Mouse (Mus musculus): ENCODE measurements around the gene Mdm2. TPM values are rescaled to one million over a fixed set of nuclear protein-coding genes. Genes with fewer than 3 reads are reported as not detected.

Gene Mdm2
- polyA plus RNA-seq, 1 experiment from 2014 or later, result 52.5 TPM

DNA sequence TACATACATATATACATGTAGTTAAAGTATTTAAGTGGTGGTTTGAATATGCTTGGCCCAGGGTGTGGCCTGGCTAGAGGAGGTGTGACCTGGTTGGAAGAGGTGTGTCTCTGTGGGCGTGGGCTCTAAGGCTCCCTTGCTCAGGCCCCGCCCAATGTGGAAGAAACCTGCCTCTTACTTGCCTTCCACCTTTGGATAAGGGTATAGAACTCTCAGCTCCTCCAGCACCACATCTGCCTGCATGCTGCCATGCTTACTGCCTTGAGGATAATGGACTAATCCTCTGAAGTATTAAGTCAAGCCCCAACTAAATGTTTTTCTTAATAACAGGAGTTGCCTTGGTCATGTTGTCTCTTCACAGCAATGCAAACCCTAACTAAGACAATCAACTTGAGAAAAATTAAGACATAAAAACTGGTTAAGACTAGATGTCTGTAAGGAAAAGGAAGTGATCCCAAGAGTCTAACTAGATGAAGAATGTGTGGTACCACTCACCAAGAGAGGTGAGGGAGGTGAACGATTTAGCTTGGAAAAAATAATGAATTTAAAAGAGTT lies 12.9 kb downstream of the Mdm2 start:
- Histone ChIP-seq H3K27me3 (no peaks in the 10 kb centered on the region), H3K36me3 (peaks cover 88% of the 10 kb centered on the region), H3K4me1 (replicated peaks) (no peaks in the 10 kb centered on the region), H3K9me3 (no peaks in the 10 kb centered on the region), H3K9ac (no peak overlapping the region), H3K4me3 (no peak overlapping the region), H3K4me2 (no peak overlapping the region), H3K27ac (replicated peaks) (no peak overlapping the region)
- WGBS, result 91% methylated on average over 3 of the region's 3 CpGs
- no peak for ATAC-seq (ENCODE audit: low FRiP score, low read depth)

DNA sequence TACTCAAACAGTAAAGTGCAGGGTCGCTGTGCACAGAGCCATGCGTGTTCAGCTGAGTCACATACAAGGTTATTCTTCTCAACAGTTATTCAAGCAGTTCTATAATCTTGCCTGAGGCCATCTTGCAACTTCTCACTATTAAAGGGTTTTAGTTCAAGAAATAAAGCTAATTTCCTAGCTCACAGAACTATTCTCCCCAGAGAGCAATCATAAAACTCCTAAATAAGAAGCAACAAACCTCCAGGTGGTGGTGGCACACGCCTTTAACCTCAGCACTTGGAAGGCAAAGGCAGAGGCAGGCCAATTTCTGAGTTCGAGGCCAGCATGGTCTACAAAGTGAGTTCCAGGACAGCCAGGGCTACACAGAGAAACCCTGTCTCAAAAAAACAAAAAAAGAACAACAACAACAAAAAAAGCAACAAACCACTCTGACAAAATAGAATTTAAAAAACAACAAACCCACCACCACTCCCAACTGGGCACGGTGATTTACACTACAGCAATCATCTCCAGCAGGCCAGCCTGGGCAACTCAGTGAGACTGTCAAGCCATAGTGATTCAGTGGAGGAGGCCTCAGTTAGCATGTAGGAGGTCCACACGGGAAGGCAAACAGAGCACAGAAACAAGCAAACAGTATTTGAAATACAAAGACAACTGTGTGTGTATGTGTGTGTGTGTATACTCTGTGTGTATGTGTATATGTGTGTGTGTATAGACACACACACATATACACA lies 13.6 kb downstream of the Mdm2 start:
- no peaks in the 10 kb centered on the region for H3K9me3 ChIP-seq
- no peak for ATAC-seq (ENCODE audit: low FRiP score, low read depth)
- H3K4me2 ChIP-seq, result no peak overlapping the region
- no peaks in the 10 kb centered on the region for H3K4me1 ChIP-seq (replicated peaks)
- WGBS, result 93% methylated on average over 6 of the region's 6 CpGs
- H3K4me3 ChIP-seq, result no peak overlapping the region
- peaks cover 90% of the 10 kb centered on the region for H3K36me3 ChIP-seq
- H3K27me3 ChIP-seq, result no peaks in the 10 kb centered on the region
- no peak overlapping the region for H3K27ac ChIP-seq (replicated peaks)
- no peak overlapping the region for H3K9ac ChIP-seq

DNA sequence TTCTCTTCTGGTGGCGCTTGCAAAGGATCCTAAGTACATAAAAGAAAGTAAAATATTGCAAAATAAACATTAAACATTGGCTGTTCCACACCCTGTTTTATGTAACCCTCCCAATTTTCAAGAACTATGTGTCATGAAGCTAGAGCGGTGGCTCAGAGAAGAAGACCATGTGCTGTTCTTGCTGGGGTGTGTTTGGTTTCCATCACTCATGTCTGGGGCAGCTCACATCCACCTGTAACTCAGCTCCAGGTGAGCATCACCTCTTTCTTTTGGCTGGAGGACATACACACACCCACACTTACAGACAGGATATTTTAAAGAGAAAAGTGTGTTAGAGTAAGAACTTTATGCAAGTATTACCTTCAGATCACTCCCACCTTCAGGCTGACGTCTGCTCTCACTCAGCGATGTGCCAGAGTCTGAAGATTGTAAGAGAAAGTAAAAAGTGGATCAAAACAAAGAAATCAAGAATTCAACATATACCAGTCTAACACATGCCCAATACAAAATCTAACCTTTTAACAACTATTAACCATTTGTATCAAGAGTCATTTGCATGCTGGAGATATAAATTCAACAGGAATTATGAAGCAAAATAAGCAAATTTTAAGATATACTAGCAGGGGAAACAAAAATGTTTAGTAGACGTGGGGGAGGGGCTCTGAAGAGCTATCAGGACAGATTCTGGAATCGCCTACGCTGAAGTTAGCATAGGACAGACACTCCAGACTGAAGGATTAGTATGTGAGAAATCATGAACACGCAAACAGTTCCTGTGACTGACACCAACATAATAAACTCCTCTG lies 14.3 kb downstream of the Mdm2 start:
- Histone ChIP-seq H3K36me3 (peaks cover 90% of the 10 kb centered on the region), H3K9me3 (no peaks in the 10 kb centered on the region), H3K27me3 (no peaks in the 10 kb centered on the region), H3K27ac (replicated peaks) (no peak overlapping the region), H3K4me1 (replicated peaks) (no peaks in the 10 kb centered on the region), H3K4me2 (no peak overlapping the region), H3K9ac (no peak overlapping the region), H3K4me3 (no peak overlapping the region)
- whole genome bisulfite sequencing, result 95% methylated on average over 8 of the region's 8 CpGs
- no peak for ATAC-seq (ENCODE audit: low FRiP score, low read depth)

DNA sequence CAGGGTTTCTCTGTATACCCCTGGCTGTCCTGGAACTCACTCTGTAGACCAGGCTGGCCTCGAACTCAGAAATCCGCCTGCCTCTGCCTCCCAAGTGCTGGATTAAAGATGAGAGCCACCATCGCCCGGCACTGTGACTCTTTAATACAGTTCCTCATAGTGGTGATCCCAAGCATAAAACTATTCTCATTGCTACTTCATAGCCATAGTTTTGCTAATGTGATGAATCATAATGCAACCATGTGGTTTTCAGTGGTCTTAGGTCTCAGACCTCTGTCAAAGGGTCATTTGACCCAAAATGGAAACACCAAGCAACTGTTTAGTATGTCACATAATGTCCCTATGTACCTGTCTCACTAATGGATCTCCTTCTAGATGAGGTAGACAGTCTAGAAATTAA lies 15.0 kb downstream of the Mdm2 start:
- Histone ChIP-seq H3K4me1 (replicated peaks) (no peaks in the 10 kb centered on the region), H3K9ac (no peak overlapping the region), H3K9me3 (no peaks in the 10 kb centered on the region), H3K27me3 (no peaks in the 10 kb centered on the region), H3K4me2 (no peak overlapping the region), H3K27ac (replicated peaks) (no peak overlapping the region), H3K4me3 (no peak overlapping the region), H3K36me3 (peaks cover 91% of the 10 kb centered on the region)
- WGBS, result 95% methylated on average over 4 of the region's 4 CpGs
- no peak for ATAC-seq (ENCODE audit: low FRiP score, low read depth)

GRCm38 (mm10) chr10:117695027-117695426 lies 15.5 kb downstream of the Mdm2 start:
- H3K27me3 ChIP-seq, result no peaks in the 10 kb centered on the region
- H3K4me1 ChIP-seq (replicated peaks), result no peaks in the 10 kb centered on the region
- no peak overlapping the region for H3K4me2 ChIP-seq
- no peaks in the 10 kb centered on the region for H3K9me3 ChIP-seq
- WGBS, result 95% methylated on average over 4 of the region's 4 CpGs
- H3K9ac ChIP-seq, result no peak overlapping the region
- ATAC-seq (ENCODE audit: low FRiP score, low read depth), result no peak
- peaks cover 91% of the 10 kb centered on the region for H3K36me3 ChIP-seq
- H3K4me3 ChIP-seq, result no peak overlapping the region
- no peak overlapping the region for H3K27ac ChIP-seq (replicated peaks)

- WGBS, result 95% methylated on average over 6 of the region's 6 CpGs
These were observed 16.2 kb downstream of the Mdm2 start for GRCm38 (mm10) chr10:117694255-117694953.

DNA sequence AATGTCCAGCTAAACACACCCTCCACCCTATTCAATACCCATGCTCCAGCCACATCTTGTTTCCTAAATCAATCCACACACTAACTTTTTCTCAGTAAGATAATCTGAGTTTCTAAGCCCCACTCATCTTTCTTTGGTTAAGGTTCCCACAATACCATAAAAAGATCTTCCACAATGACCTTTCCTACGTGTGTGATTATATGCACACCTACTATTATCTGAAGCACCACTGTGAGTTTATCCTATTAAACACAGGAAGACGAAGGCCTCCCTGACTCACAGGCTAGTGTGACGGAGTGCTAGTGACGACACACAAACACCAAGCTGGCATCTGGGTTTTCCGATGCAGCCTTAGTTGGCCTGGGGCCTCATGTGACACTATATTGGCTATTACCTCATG lies 17.6 kb downstream of the Mdm2 start:
- WGBS, result 97% methylated on average over 5 of the region's 5 CpGs
- Histone ChIP-seq H3K27ac (replicated peaks) (no peak overlapping the region), H3K9ac (no peak overlapping the region), H3K4me1 (replicated peaks) (no peaks in the 10 kb centered on the region), H3K4me2 (no peak overlapping the region), H3K36me3 (peaks cover 85% of the 10 kb centered on the region), H3K27me3 (no peaks in the 10 kb centered on the region), H3K9me3 (no peaks in the 10 kb centered on the region), H3K4me3 (no peak overlapping the region)
- no peak for ATAC-seq (ENCODE audit: low FRiP score, low read depth)

More at GRCm38 (mm10) chr10:117694255-117694953, 16.2 kb downstream of the Mdm2 start:
- H3K27me3 ChIP-seq, result no peaks in the 10 kb centered on the region
- no peak overlapping the region for H3K9ac ChIP-seq
- no peaks in the 10 kb centered on the region for H3K4me1 ChIP-seq (replicated peaks)
- no peak for ATAC-seq (ENCODE audit: low FRiP score, low read depth)
- H3K4me2 ChIP-seq, result no peak overlapping the region
- peaks cover 89% of the 10 kb centered on the region for H3K36me3 ChIP-seq
- no peak overlapping the region for H3K4me3 ChIP-seq
- no peak overlapping the region for H3K27ac ChIP-seq (replicated peaks)
- no peaks in the 10 kb centered on the region for H3K9me3 ChIP-seq

GRCm38 (mm10) chr10:117692173-117692572 lies 18.4 kb downstream of the Mdm2 start:
- no peak for ATAC-seq (ENCODE audit: low FRiP score, low read depth)
- no peak overlapping the region for H3K27ac ChIP-seq (replicated peaks)
- no peak overlapping the region for H3K9ac ChIP-seq
- H3K4me1 ChIP-seq (replicated peaks), result no peaks in the 10 kb centered on the region
- H3K9me3 ChIP-seq, result no peaks in the 10 kb centered on the region
- H3K36me3 ChIP-seq, result peaks cover 84% of the 10 kb centered on the region
- no peaks in the 10 kb centered on the region for H3K27me3 ChIP-seq
- no peak overlapping the region for H3K4me3 ChIP-seq
- H3K4me2 ChIP-seq, result no peak overlapping the region

- WGBS, result 96% methylated on average over 10 of the region's 10 CpGs
- H3K9me3 ChIP-seq, result no peaks in the 10 kb centered on the region
- H3K27ac ChIP-seq (replicated peaks), result no peak overlapping the region
- H3K9ac ChIP-seq, result no peak overlapping the region
- H3K4me3 ChIP-seq, result no peak overlapping the region
- no peaks in the 10 kb centered on the region for H3K27me3 ChIP-seq
- peaks cover 77% of the 10 kb centered on the region for H3K36me3 ChIP-seq
- H3K4me1 ChIP-seq (replicated peaks), result no peaks in the 10 kb centered on the region
- no peak overlapping the region for H3K4me2 ChIP-seq
- no peak for ATAC-seq (ENCODE audit: low FRiP score, low read depth)
These were observed 19.1 kb downstream of the Mdm2 start for GRCm38 (mm10) chr10:117691389-117691968.

- 94% methylated on average over 3 of the region's 3 CpGs for WGBS
- no peak for ATAC-seq (ENCODE audit: low FRiP score, low read depth)
- H3K4me2 ChIP-seq, result no peak overlapping the region
These were observed 19.7 kb downstream of the Mdm2 start for GRCm38 (mm10) chr10:117690770-117691296.

DNA sequence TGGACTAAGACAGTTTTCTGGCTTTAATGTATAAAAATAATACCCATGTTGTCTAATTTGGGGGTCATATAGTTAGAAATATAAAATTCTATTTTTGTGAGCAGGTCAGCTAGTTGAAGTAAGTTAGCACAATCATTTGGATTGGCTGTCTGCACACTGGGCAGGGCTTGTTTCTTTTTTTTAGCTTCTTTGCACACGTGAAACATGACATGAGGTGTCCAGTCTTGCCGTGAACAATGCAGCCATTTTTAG lies 20.5 kb downstream of the Mdm2 start:
- 90% methylated on average over 2 of the region's 2 CpGs for WGBS
- peaks cover 63% of the 10 kb centered on the region for H3K36me3 ChIP-seq

More at GRCm38 (mm10) chr10:117690770-117691296, 19.7 kb downstream of the Mdm2 start:
- Histone ChIP-seq H3K36me3 (peaks cover 71% of the 10 kb centered on the region), H3K27ac (replicated peaks) (no peak overlapping the region), H3K9ac (no peak overlapping the region), H3K9me3 (no peaks in the 10 kb centered on the region), H3K4me3 (no peak overlapping the region), H3K27me3 (no peaks in the 10 kb centered on the region), H3K4me1 (replicated peaks) (no peaks in the 10 kb centered on the region)

More for the DNA sequence above, 20.5 kb downstream of the Mdm2 start:
- H3K9ac ChIP-seq, result no peak overlapping the region
- no peak for ATAC-seq (ENCODE audit: low FRiP score, low read depth)
- no peak overlapping the region for H3K4me2 ChIP-seq
- no peaks in the 10 kb centered on the region for H3K9me3 ChIP-seq
- H3K27ac ChIP-seq (replicated peaks), result no peak overlapping the region
- no peak overlapping the region for H3K4me3 ChIP-seq
- no peaks in the 10 kb centered on the region for H3K27me3 ChIP-seq
- H3K4me1 ChIP-seq (replicated peaks), result no peaks in the 10 kb centered on the region

All from hindbrain, embryonic 15.5 days (tissue).